Mouse (Mus musculus): ENCODE measurements around the gene Acp7. TPM values are rescaled to one million over a fixed set of nuclear protein-coding genes. Genes with fewer than 3 reads are reported as not detected.
"Not testable (repeated sequence)": the region's sequence is repeated elsewhere in the genome, so short reads cannot be mapped to it uniquely, and the experiment has no call there.

Acp7 gene
- not detected for polyA plus RNA-seq (2017; shearing (Covaris generic))

GRCm38 (mm10) chr7:28631073-28631472 lies at the start of gene Acp7:
Gene Acp7 (minus strand): TSS chr7:28631332.
- ATAC-seq, result no peak

DNA sequence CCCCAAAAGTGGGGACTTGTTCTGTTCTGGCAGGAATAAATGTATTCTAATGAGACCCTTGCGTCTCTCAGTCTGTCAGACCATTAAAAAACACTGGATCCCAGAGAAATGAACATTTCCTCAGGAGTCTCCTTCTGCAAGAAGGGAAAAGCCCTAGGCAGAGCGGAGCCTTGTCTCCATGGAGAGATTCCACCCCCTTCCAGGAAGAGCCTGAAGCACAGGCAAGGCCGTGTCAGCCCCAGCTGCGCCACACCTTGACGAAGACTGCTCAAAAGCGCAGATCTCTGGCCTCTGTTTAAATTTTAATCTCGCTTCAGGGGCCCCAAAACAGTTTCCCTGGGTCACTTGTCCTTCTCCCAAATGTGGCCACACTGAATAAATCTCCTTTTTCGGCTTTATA lies 46.5 kb upstream of the Acp7 start:
- ATAC-seq, result no peak

GRCm38 (mm10) chr7:28676811-28677541 lies 45.8 kb upstream of the Acp7 start:
- peak; percentile 86 for ATAC-seq

DNA sequence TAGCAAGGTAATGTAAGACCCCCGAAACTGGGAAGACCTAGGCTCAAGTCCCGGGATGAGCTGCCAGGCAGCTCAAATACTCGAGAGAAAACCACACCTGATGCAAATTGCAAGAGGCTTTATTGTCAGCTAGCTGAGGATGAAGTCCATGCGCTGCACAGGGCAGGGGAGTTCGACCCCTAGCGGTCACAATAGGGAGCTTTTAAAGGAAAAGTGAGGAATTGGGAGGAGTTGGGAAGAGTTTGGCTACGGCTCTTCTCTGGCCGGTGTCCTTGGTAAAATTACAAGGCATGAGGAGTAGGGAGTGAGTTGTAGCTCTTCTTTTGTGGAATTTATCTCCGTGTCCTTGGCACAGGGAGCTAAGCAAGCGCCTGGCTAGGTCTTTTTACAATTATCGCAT lies 44.6 kb upstream of the Acp7 start:
- ATAC-seq, result no peak

DNA sequence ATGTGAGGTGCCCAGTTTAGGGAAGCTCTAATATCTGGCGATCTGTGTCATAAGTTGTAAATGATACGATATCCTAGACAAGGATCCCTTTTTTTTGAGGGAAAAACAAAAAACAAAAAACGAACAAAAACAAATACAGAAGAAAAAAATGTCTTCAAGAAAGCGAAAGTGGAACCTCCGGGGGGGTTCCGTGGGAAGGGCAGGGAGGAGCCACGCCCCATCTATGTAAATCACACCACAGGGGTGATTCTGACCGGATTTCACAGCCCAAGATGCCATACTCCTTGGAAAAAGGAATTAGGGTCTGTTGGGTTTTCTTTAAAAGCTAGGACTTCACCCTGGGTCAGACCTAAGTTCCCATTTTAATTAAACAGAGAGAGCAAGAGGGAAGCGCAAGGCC lies 43.9 kb upstream of the Acp7 start:
- ATAC-seq, result no peak

GRCm38 (mm10) chr7:28672786-28673185 lies 41.7 kb upstream of the Acp7 start:
- ATAC-seq, result not testable (repeated sequence)

DNA sequence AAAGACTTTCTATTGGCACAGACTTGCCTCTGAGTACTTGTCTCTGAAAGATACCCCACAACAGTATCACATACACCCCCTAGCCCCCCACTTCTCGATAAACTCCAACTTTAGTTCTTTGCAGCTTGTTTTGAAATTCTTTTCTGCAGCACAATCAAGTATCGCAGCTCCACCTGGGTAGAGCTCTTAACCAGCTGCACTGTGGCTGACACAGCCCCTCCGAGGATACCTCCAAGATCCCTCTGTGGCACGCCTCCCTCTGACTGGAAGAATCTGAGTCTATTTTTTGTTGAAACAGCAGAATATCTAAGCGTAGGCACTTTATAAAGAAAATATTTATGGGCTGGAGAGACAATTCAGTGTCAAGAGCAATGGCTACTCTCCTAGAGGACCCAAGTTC lies 41.1 kb upstream of the Acp7 start:
- ATAC-seq, result no peak

- peak; percentile 85 for ATAC-seq
Measured at GRCm38 (mm10) chr7:28671172-28671571, 40.0 kb upstream of the Acp7 start.

DNA sequence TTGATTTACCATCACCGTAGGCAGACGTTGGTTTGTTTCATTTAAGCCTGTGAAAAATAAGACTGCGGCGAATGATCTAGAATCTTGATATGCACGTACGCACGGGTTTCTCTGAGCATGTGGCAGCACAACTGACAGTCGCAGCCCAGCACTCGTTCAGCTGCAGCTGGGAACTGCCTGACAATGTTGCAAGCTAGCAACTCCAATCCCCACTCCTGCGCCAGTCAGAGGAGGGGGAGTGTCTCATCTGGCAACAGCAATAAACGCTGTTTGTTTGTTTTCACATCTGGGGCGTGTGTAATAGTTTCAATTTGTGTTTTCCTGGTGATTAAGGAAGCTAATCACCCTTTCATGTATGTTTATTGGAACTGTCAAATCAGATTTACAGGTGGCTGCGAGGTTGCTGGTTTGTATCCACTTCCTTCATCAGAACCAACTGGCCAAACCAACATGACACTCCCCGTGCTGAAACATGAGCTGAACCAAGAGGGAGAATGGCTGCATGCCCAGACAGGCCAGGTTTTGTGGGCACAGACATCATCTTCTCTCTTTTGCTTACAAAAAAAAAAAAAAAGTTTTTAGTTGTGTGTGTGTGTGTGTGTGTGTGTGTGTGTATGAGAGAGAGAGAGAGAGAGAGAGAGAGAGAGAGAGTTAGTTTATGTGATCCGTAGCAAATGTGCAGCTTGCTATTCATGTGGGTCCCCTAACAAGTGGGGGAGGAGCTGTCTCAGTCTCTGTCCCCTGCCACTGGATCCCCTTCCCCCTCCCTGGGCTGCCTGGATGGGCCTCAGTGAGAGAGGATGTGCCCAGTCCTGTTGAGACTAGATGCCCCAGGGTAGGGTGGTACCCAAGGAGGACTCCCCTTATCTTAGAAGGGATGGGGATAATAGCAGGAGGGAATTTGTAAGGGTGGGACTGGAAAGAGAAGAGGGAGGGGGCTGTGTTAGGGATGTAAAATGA lies 34.8 kb upstream of the Acp7 start:
- peak; percentile 69 for ATAC-seq

- ATAC-seq, result no peak
Measured at GRCm38 (mm10) chr7:28656430-28656829, 25.3 kb upstream of the Acp7 start.

GRCm38 (mm10) chr7:28651157-28651556 lies 20.0 kb upstream of the Acp7 start:
- ATAC-seq, result no peak

- ATAC-seq, result no peak
Measured at GRCm38 (mm10) chr7:28647016-28647415, 15.9 kb upstream of the Acp7 start.

- no peak for ATAC-seq
Measured at GRCm38 (mm10) chr7:28645947-28646475, 14.9 kb upstream of the Acp7 start.

- ATAC-seq, result no peak
Measured at GRCm38 (mm10) chr7:28645366-28645765, 14.2 kb upstream of the Acp7 start.

GRCm38 (mm10) chr7:28641546-28641945 lies 10.4 kb upstream of the Acp7 start:
- ATAC-seq, result no peak

DNA sequence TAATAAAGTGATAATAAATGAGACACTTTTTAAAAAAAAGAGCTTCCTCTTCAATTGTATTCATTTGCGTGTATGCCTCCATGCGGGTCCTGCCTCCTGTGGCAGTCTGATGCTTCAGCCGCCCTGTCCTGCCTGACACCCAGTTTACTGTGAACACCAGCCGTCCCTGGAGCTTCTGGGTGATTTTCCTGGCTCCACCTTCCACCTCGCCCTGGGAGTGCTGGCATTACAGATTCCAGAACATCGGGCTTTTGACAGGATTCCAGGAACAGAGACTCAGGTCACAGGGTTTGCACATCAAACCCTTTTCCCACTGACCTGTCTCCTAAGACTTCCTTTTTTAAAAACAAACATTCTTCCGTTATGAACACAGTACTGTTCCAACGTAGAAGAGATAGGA lies 6.4 kb upstream of the Acp7 start:
- no peak for ATAC-seq

DNA sequence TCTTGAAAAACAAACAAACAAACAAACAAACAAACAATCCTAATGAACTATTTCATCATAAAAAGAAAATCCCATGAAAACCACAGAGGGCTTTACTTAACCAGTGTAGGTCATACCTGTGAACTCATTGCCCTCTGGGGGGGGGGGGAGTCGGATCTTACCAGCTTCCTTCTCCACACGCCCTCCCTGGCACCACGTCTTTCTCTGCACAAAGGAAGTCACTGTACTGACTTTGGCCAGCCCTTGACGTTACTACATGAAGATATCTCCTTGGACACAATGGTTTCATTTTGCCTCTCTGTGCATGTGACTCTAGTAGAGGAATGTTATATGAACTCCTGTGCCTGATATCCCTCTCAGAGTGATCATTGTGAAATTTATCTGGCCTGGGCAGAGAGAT lies 3.0 kb upstream of the Acp7 start:
- ATAC-seq, result no peak

DNA sequence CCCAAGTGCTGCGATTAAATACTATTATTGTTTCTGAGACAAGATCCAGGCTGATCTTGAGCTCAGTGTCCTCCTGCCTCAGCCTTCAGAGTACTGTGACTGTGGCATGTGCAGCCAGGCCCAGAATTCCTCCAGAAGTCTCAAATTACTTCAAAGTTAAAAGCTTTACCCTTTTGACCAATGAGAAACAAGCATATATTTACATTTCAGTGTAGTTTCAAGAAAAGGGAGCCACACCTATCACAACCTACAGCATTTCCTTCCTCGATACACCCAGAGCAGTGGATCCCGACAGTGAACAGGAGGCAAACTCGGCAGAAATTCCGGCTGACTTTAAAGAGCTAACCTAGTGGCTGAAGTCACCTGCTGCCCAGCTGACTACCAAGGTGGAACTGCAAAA lies 6.3 kb downstream of the Acp7 start:
- no peak for ATAC-seq

DNA sequence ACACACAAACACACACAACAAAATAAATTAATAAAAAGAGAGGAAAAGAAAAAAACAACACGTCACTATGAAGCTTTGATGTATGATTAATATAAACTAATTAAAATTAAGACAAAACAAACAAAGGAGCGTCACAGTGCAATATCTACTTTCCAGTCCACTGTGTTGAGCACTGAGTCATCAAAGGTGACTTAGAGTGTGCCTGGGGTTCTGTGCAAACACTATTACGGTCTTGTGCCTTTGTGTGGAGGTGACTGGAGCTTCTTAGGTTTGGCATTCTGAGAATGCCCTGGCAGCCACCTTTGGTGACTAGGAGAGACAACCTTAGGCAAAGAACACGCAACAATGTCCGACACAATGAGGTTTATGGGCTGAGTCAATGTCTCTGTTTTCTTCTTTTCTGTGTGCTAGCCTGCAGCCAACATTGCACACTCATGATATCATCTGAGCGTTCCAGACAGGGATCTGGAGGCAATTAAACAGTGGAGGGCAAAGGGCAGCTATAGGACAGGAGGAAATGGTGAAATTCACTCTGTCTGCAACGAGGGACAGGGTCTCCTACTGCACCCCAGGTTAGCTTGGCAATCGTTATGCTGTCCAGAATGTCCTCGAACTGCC lies 11.9 kb downstream of the Acp7 start:
- no peak for ATAC-seq

DNA sequence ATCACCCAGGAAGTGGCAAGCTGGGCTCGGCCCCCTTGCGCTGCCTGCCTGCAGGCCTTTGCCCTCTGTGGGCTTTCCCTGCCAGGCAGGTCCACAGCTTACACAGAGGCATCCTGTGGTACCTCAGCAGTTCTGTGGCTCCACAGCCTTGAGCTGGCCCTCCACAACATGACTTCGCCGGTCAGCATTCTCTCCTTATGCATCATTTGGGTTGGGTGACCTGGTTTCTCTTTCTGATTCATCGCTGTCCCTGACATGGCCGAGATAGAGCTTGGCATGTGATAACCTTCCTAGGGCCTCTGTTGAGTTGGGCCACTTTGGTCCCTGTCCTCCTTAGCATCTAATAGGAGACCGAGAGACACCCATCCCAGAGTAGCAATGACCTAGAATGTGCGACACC lies 25.2 kb downstream of the Acp7 start:
- ATAC-seq, result no peak

DNA sequence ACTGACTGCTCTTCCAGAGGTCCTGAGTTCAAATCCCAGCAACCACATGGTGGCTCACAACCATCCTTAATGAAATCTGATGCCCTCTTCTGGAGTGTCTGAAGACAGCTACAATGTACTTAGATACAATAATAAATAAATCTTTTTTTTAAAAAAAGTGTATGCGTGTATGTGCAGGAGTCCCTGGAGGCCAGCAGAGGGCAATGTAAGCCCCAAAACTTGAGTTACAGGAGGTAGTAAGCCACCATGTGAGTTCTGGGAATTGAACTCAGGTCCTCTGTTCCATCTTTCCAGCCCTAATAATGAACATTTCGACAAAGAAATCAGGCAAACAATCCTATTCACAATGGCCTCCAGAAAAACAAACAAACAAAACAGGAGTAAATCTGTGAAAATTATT lies 27.3 kb downstream of the Acp7 start:
- ATAC-seq, result not testable (repeated sequence)

DNA sequence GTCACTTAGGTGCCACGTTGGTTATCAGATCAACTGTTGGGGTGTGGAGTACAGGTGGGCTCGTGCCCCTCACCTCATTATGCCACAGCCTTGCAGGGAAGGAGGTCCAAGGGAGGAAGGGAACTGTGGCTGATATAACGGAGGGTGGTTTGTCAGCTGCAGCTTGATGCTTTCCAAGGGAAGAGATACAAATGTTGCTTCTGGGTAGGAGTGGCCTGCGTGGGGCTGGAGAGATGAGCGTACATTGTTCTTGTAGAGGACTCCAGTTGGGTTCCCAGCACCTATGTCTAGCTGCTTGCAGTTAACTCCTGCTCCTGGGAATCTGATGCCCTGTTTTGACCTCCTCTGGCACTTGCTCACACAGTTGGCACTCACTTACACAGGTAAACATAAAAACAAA lies 28.0 kb downstream of the Acp7 start:
- ATAC-seq, result no peak

GRCm38 (mm10) chr7:28601668-28602067 lies 29.5 kb downstream of the Acp7 start:
- no peak for ATAC-seq

All from CD4-positive, CD25-positive, alpha-beta regulatory T cell, adult 4 months (primary cell).